Mouse (Mus musculus): ENCODE results near the gene H2-M1.

Gene H2-M1

DNA sequence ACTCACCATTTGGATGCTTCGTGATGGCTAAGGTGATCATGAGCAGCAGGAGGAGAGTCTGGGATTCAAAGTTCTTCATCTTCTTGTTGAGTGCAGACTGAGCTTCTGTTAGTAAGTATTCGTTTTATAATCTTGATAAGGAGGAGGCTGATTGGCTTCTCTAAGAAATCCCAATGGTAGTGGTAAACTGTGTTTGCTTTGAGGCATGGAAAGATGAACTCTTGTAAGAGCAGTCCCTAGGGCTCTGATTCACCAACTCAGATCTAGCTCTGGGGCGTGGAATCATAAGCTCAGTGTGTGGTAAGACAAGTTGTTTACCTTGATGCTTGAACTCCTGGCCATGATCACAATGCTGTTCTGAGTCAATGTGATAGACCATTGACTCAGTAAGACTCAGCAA is at the start of gene H2-M1:
H2-M1 (minus strand) TSS at position 101 of the 400 bp plus-strand sequence.
- DNase-seq (ENCODE audit: low read depth in 1 of 2, low spot score in 2 of 2), result no peak

DNA sequence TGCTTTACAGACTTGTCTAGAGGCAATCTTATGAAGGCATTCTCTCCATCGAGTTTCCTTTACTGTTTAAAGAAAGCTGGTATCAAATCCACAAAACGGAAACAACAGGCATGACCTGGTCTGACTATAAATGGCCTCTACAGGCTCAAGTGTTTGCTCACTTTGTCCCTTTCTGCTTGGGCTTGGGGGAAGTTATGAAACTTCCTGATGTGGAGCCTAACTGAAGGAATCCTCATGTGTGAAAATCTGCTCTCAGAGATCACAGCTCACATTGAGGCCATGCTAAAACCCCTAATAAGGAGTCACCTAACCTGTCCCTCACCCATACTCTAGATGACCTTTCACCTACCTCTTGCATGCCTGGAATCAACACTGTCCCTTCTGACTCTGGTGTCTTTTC is 25.7 kb upstream of the H2-M1 start:
- DNase-seq (ENCODE audit: low read depth in 1 of 2, low spot score in 2 of 2), result no peak

DNA sequence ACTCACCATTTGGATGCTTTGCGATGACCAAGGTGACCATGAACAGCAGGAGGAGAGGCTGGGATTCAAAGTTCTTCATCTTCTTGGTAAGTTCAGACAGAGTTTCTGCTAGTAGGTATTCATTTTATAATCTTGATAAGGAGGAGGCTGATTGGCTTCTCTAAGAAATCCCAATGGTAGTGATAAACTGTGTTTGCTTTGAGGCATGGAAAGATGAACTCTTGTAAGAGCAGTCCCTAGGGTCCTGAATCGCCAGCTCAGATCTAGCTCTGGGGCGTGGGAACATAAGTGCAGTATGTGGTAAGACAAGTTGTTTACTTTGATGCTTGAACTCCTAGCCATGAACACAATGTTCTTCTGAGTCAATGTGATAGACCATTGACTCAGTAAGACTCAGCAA is 29.5 kb downstream of the H2-M1 start, which contains the start of gene H2-M9:
H2-M9 (minus strand) TSS at position 101 of the 400 bp plus-strand sequence.
- DNase-seq (ENCODE audit: low read depth in 1 of 2, low spot score in 2 of 2), result no peak
